ENCODE assay signal across 12 mouse cellular contexts in genomic region chr10:68976443-68977025, GRCm38 (mm10).
DNase-seq lines count a peak whose midpoint lies in the region; ATAC-seq and TF ChIP-seq lines count a peak whose summit lies in the region.
"Had no signal": no experiment of that assay in that cellular context is flagged by ENCODE, and none has a peak within 500 bp of the region (broad histone marks: within the 10 kb centered on the region; RNA-seq: fewer than 3 reads in every experiment).

No protein-coding gene starts in this region.

- H3K27ac ChIP-seq in embryonic facial prominence, embryonic 15.5 days (replicated peaks), result peak overlapping the region; percentile 48; the same call in 1 of the 2 replicates
- H3K27ac ChIP-seq in limb, embryonic 14.5 days (replicated peaks; ENCODE audit: low read depth, low read length), result no peak overlapping the region
- no peak overlapping the region for H3K27ac ChIP-seq in liver, embryonic 12.5 days
- H3K27ac ChIP-seq: macrophage had no signal

- peak; percentile 29 to 79 for DNase-seq in adrenal gland, adult (ENCODE audit: inconsistent age in 2 of 2, low spot score in 1 of 2)
- no peak for DNase-seq in adrenal gland, postnatal 4 days (ENCODE audit: low spot score in 2 of 2)
- peak; percentile 34 for DNase-seq in 3134 (ENCODE audit: extremely low read depth, insufficient read length, low spot score)
- DNase-seq in limb, embryonic 14.5 days (ENCODE audit: low spot score), result peak; percentile 63
- no peak for DNase-seq in thymus, adult 18-20 months
- DNase-seq in left cerebral cortex, postnatal 14 days (ENCODE audit: low spot score in 2 of 2), result no peak
- DNase-seq: forebrain, postnatal 0 days; left cerebral cortex, postnatal 4 days; thymus, postnatal 14 days had no signal

- no peak overlapping the region for H3K4me2 ChIP-seq in embryonic facial prominence, embryonic 15.5 days (replicated peaks)
- no peak overlapping the region for H3K4me2 ChIP-seq in limb, embryonic 14.5 days (replicated peaks; ENCODE audit: low read depth, low read length, severe bottlenecking)
- H3K4me2 ChIP-seq in liver, embryonic 12.5 days, result no peak overlapping the region

- WGBS in embryonic facial prominence, embryonic 15.5 days, result 48% methylated on average over 10 of the region's 10 CpGs
- WGBS in limb, embryonic 14.5 days, result 52% methylated on average over 10 of the region's 10 CpGs
- 67% methylated on average over 10 of the region's 10 CpGs for WGBS in liver, embryonic 12.5 days (ENCODE audit: insufficient replicate concordance)

- H3K36me3 ChIP-seq in embryonic facial prominence, embryonic 15.5 days, result no peaks in the 10 kb centered on the region
- H3K36me3 ChIP-seq in limb, embryonic 14.5 days (ENCODE audit: control insufficient read depth, insufficient read depth, low read length), result no peaks in the 10 kb centered on the region
- no peaks in the 10 kb centered on the region for H3K36me3 ChIP-seq in liver, embryonic 12.5 days

- H3K27me3 ChIP-seq in embryonic facial prominence, embryonic 15.5 days, result no peaks in the 10 kb centered on the region
- no peaks in the 10 kb centered on the region for H3K27me3 ChIP-seq in limb, embryonic 14.5 days (ENCODE audit: control insufficient read depth, insufficient read depth, low read length)
- H3K27me3 ChIP-seq in liver, embryonic 12.5 days (replicated peaks), result no peaks in the 10 kb centered on the region

- 0 out of 2 replicates have a peak, but pooled peaks have one; percentile 67 for ATAC-seq in embryonic facial prominence, embryonic 15.5 days (ENCODE audit: insufficient number of reproducible peaks, low FRiP score, low TSS enrichment, low read depth)
- no peak for ATAC-seq in limb, embryonic 14.5 days (ENCODE audit: low FRiP score, low read depth)
- ATAC-seq in liver, embryonic 12.5 days, result no peak
- ATAC-seq: forebrain, postnatal 0 days had no signal

- intact Hi-C loops in left cerebral cortex, postnatal 14 days (cut with DNase I), result no loop called here

- H3K4me3 ChIP-seq in embryonic facial prominence, embryonic 15.5 days (replicated peaks), result no peak overlapping the region
- H3K4me3 ChIP-seq in limb, embryonic 14.5 days (replicated peaks; ENCODE audit: low read length), result no peak overlapping the region
- H3K4me3 ChIP-seq in liver, embryonic 12.5 days, result no peak overlapping the region

- no peaks in the 10 kb centered on the region for H3K4me1 ChIP-seq in embryonic facial prominence, embryonic 15.5 days
- H3K4me1 ChIP-seq in limb, embryonic 14.5 days (ENCODE audit: control insufficient read depth, insufficient read depth, low read length), result peaks cover 2% of the 10 kb centered on the region; the same call in 1 of the 2 replicates
- H3K4me1 ChIP-seq in liver, embryonic 12.5 days, result no peaks in the 10 kb centered on the region

- no peaks in the 10 kb centered on the region for H3K9me3 ChIP-seq in embryonic facial prominence, embryonic 15.5 days (replicated peaks)
- no peaks in the 10 kb centered on the region for H3K9me3 ChIP-seq in limb, embryonic 14.5 days (ENCODE audit: control insufficient read depth, low read length)
- no peaks in the 10 kb centered on the region for H3K9me3 ChIP-seq in liver, embryonic 12.5 days (replicated peaks)

- H3K9ac ChIP-seq in embryonic facial prominence, embryonic 15.5 days, result no peak overlapping the region
- H3K9ac ChIP-seq in limb, embryonic 14.5 days (ENCODE audit: low read depth, low read length, severe bottlenecking), result no peak overlapping the region
- H3K9ac ChIP-seq in liver, embryonic 12.5 days, result no peak overlapping the region
- H3K9ac ChIP-seq: forebrain, postnatal 0 days had no signal

- no peak for TF ChIP-seq POLR2A in limb, embryonic 14.5 days (IDR thresholded peaks at IDR 0.05; ENCODE audit: borderline replicate concordance, extremely low read depth, insufficient read depth, insufficient read length)

Comparison
In these comparisons a context has a peak if more than half of its experiments do, and no peak if none do; other contexts are left out.
1. DNase-seq: peak in adrenal gland, adult (2 of 2), 3134 (single experiment) and limb, embryonic 14.5 days (single experiment); none in adrenal gland, postnatal 4 days (0 of 2), thymus, adult 18-20 months (0 of 2) and left cerebral cortex, postnatal 14 days (0 of 2).